Mouse (Mus musculus) urinary bladder, postnatal 0 days (tissue): ENCODE measurements around the gene Cryge. TPM values are rescaled to one million over a fixed set of nuclear protein-coding genes. Genes with fewer than 3 reads are reported as not detected.

Experiments used
- polyA plus RNA-seq: library from polyadenylated mRNA; unstranded; fragments of >200 nt; fragmentation: Nextera tagmentation; extraction: Ambion mirVana; gene quantifications from 2 replicates; pipeline ENCODE4 v1.2.1, GENCODE M21; 2015

Gene Cryge
- not detected in 2 replicates for polyA plus RNA-seq

GRCm38 (mm10) chr1:65050952-65051351, at the start of gene Cryge:
Gene Cryge, minus strand, starts transcription at chr1:65051149.

GRCm38 (mm10) chr1:65082188-65082587, 31.2 kb upstream of the Cryge start, which contains the start of gene Crygb:
Gene Crygb, minus strand, starts transcription at chr1:65082288.

GRCm38 (mm10) chr1:65073589-65073988, 22.6 kb upstream of the Cryge start, which contains the start of gene Crygc:
Gene Crygc, minus strand, starts transcription at chr1:65073689.

GRCm38 (mm10) chr1:65063352-65063751, 12.4 kb upstream of the Cryge start, which contains the start of gene Crygd:
Gene Crygd, minus strand, starts transcription at chr1:65063452.

GRCm38 (mm10) chr1:65032641-65033040, 18.3 kb downstream of the Cryge start, which contains the start of gene Akr1cl:
Gene Akr1cl, minus strand, starts transcription at chr1:65032759.

Other genes with a start within 250 kb of the Cryge start
- gene Plekhm3, start 94.3 kb downstream of the Cryge start, polyA plus RNA-seq: 2.8 and 3.8 TPM in 2 replicates
- not detected in 2 replicates for gene Akr1cl, start 18.4 kb downstream of the Cryge start, polyA plus RNA-seq
- not detected in 2 replicates for gene Crygd, start 12.3 kb upstream of the Cryge start, polyA plus RNA-seq
- not detected in 2 replicates for gene Crygc, start 22.5 kb upstream of the Cryge start, polyA plus RNA-seq
- gene Crygb, start 31.1 kb upstream of the Cryge start, polyA plus RNA-seq: not detected in 2 replicates
- gene Cryga, start 52.2 kb upstream of the Cryge start, polyA plus RNA-seq: not detected in 2 replicates
- gene Gm28845, start 68.4 kb upstream of the Cryge start, polyA plus RNA-seq: not detected in 2 replicates
- gene D630023F18Rik, start 72.1 kb upstream of the Cryge start, polyA plus RNA-seq: 0.51 and 0.71 TPM in 2 replicates
- gene Idh1, start 135.4 kb upstream of the Cryge start, polyA plus RNA-seq: 128 and 147 TPM in 2 replicates
- 5.1 and 5.8 TPM in 2 replicates for gene Pikfyve, start 135.5 kb upstream of the Cryge start, polyA plus RNA-seq
- not detected in 2 replicates for gene Pth2r, start 230.9 kb upstream of the Cryge start, polyA plus RNA-seq